Mouse (Mus musculus): ENCODE data around the gene Olfr1179. TPM values are rescaled to one million over a fixed set of nuclear protein-coding genes. Genes with fewer than 3 reads are reported as not detected.

The Olfr1179 gene
- not detected for polyA plus RNA-seq (2015; fragmentation: Illumina TruSeq; extraction: RNeasy Lipid Tissue Mini Kit (QIAGEN cat#74804); ENCODE audit: insufficient read depth, low replicate concordance)

DNA sequence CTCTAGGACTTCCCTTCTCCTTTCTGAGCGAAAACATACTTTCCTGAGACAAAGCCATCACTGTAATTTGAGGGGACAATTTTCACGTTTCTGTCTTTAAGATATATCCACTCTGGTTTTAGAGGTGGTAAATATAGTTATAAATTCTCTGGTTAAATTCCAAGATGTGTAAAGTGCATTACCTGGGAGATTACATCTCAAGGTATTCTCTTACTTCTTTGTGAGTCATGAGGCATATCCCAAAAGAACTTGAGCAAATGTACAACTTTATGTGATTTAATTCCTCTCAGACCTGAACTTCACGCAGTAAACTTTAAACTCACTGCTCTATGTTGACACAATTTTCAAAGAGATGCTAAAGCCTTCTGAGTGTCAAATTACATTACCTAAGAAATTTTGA is at the start of gene Olfr1179:
TSS of gene Olfr1179 (minus strand) at position 101 of the 400 bp plus-strand sequence.

DNA sequence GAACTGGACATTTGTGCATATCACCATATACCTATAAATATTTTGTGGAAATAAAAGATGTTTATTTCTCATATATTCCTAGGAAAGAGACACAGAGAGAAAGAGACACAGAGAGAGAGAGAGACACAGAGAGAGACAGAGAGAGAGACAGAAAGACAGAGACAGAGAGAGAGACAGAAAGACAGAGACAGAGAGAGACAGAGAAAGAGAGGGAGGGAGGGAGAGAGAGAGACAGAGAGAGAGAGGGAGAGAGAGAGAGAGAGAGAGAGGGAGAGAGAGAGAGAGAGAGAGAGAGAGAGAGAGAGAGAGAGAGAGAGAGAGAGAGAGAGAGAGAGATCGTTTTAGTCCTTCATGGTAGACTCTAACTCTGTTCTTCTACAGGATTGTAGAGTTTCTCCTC is 48.3 kb upstream of the Olfr1179 start, which contains the start of gene Olfr1183:
TSS of gene Olfr1183 (plus strand) at position 301 of the 400 bp plus-strand sequence.

DNA sequence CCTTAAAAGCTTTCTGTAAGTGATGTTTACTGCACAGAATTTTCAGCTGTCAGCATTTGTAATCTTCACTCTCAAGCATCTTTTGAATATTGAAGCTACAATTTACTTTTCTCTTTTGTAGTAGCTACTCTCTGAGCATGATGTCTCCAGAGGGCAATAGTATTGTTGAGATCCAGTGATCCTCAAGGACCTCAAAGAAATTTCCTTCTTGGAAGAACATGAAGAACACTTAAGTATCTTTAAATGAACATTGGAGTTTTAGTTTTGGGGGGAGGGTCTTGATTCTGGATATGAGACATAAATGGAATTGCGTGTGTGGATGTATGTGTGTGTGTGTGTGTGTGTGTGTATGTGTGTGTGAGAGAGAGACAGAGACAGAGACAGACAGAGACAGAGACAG is 42.8 kb upstream of the Olfr1179 start, which contains the start of gene Gm13757:
TSS of gene Gm13757 (minus strand) at position 101 of the 400 bp plus-strand sequence.

DNA sequence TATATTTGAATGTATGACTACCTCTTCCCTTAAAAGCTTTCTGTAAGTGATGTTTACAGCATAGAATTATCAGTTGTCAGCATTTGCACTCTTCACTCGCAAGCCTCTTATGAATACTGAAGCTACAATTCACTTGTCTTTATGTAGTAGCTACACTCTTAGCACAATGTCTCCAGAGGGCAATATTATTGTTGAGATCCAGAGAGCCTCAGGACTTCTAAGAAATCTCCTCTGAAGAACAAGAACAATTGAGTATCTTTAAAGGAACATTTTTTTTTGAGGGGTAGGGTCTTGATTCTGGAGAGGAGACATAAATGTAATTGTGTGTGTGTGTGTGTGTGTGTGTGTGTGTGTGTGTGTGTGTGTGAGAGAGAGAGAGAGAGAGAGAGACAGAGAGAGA is 19.8 kb upstream of the Olfr1179 start, which contains the start of gene Olfr1181:
TSS of gene Olfr1181 (minus strand) at position 101 of the 400 bp plus-strand sequence.

DNA sequence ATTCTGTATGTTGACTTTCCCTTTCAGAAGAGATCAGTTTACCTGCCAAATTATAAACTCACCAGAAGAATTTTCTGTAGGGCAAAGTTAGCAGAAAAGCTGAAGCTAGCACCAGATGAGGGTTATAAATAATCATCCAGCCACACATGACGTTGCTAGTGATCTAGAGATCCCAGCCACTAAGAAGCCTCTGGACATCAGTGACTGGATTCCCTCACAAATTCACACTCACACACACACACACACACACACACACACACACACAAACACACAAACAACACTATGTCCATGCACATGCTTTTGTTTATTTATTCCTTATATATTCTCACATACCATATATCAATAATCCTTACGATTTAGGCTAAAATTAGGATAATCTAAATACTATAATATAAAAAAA is 12.8 kb upstream of the Olfr1179 start, which contains the start of gene Olfr1180:
TSS of gene Olfr1180 (minus strand) at position 101 of the 400 bp plus-strand sequence.

DNA sequence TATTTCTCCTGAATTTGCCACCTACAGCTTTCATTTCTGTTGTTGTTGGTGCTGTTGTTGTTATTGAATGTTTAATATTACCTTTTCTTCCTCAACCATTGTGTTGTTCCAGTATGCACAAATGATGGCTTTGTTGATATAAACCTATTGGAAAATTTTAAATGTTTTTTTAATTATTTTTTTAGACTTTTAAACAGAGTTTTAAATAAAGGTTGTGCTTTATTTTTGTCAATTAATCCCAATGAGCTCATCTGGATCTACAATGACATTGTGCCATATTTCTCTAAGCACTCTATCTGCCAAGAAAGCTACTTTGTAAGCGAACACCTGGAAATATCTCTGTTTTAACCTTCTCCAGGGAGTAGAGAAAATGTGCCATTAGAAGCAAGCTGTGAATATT is 19.5 kb downstream of the Olfr1179 start, which contains the start of gene Olfr1178:
TSS of gene Olfr1178 (plus strand) at position 301 of the 400 bp plus-strand sequence.

Other genes starting within 250 kb of the Olfr1179 start
- gene Olfr1168, start 224.6 kb downstream of the Olfr1179 start, polyA plus RNA-seq (2015; fragmentation: Illumina TruSeq; extraction: RNeasy Lipid Tissue Mini Kit (QIAGEN cat#74804); ENCODE audit: insufficient read depth, low replicate concordance): not detected
- not detected for gene Olfr1170, start 178.1 kb downstream of the Olfr1179 start, polyA plus RNA-seq (2015; fragmentation: Illumina TruSeq; extraction: RNeasy Lipid Tissue Mini Kit (QIAGEN cat#74804); ENCODE audit: insufficient read depth, low replicate concordance)
- gene Olfr1173, start 126.6 kb downstream of the Olfr1179 start, polyA plus RNA-seq (2015; fragmentation: Illumina TruSeq; extraction: RNeasy Lipid Tissue Mini Kit (QIAGEN cat#74804); ENCODE audit: insufficient read depth, low replicate concordance): not detected
- gene Olfr1174-ps, start 91.3 kb downstream of the Olfr1179 start, polyA plus RNA-seq (2015; fragmentation: Illumina TruSeq; extraction: RNeasy Lipid Tissue Mini Kit (QIAGEN cat#74804); ENCODE audit: insufficient read depth, low replicate concordance): not detected
- not detected for gene Olfr1175-ps, start 79.2 kb downstream of the Olfr1179 start, polyA plus RNA-seq (2015; fragmentation: Illumina TruSeq; extraction: RNeasy Lipid Tissue Mini Kit (QIAGEN cat#74804); ENCODE audit: insufficient read depth, low replicate concordance)
- gene Olfr1176, start 69.7 kb downstream of the Olfr1179 start, polyA plus RNA-seq (2015; fragmentation: Illumina TruSeq; extraction: RNeasy Lipid Tissue Mini Kit (QIAGEN cat#74804); ENCODE audit: insufficient read depth, low replicate concordance): not detected
- not detected for gene Olfr1177-ps, start 60.0 kb downstream of the Olfr1179 start, polyA plus RNA-seq (2015; fragmentation: Illumina TruSeq; extraction: RNeasy Lipid Tissue Mini Kit (QIAGEN cat#74804); ENCODE audit: insufficient read depth, low replicate concordance)
- not detected for gene Olfr1178, start 19.4 kb downstream of the Olfr1179 start, polyA plus RNA-seq (2015; fragmentation: Illumina TruSeq; extraction: RNeasy Lipid Tissue Mini Kit (QIAGEN cat#74804); ENCODE audit: insufficient read depth, low replicate concordance)
- not detected for gene Olfr1180, start 12.7 kb upstream of the Olfr1179 start, polyA plus RNA-seq (2015; fragmentation: Illumina TruSeq; extraction: RNeasy Lipid Tissue Mini Kit (QIAGEN cat#74804); ENCODE audit: insufficient read depth, low replicate concordance)
- not detected for gene Olfr1181, start 19.7 kb upstream of the Olfr1179 start, polyA plus RNA-seq (2015; fragmentation: Illumina TruSeq; extraction: RNeasy Lipid Tissue Mini Kit (QIAGEN cat#74804); ENCODE audit: insufficient read depth, low replicate concordance)
- not detected for gene Gm13757, start 42.7 kb upstream of the Olfr1179 start, polyA plus RNA-seq (2015; fragmentation: Illumina TruSeq; extraction: RNeasy Lipid Tissue Mini Kit (QIAGEN cat#74804); ENCODE audit: insufficient read depth, low replicate concordance)
- gene Olfr1183, start 48.4 kb upstream of the Olfr1179 start, polyA plus RNA-seq (2015; fragmentation: Illumina TruSeq; extraction: RNeasy Lipid Tissue Mini Kit (QIAGEN cat#74804); ENCODE audit: insufficient read depth, low replicate concordance): not detected
- not detected for gene Olfr1184, start 77.1 kb upstream of the Olfr1179 start, polyA plus RNA-seq (2015; fragmentation: Illumina TruSeq; extraction: RNeasy Lipid Tissue Mini Kit (QIAGEN cat#74804); ENCODE audit: insufficient read depth, low replicate concordance)
- gene Olfr1185-ps1, start 86.9 kb upstream of the Olfr1179 start, polyA plus RNA-seq (2015; fragmentation: Illumina TruSeq; extraction: RNeasy Lipid Tissue Mini Kit (QIAGEN cat#74804); ENCODE audit: insufficient read depth, low replicate concordance): not detected
- not detected for gene Olfr1186, start 112.1 kb upstream of the Olfr1179 start, polyA plus RNA-seq (2015; fragmentation: Illumina TruSeq; extraction: RNeasy Lipid Tissue Mini Kit (QIAGEN cat#74804); ENCODE audit: insufficient read depth, low replicate concordance)
- not detected for gene Olfr1188, start 150.5 kb upstream of the Olfr1179 start, polyA plus RNA-seq (2015; fragmentation: Illumina TruSeq; extraction: RNeasy Lipid Tissue Mini Kit (QIAGEN cat#74804); ENCODE audit: insufficient read depth, low replicate concordance)
- gene Olfr1189, start 180.0 kb upstream of the Olfr1179 start, polyA plus RNA-seq (2015; fragmentation: Illumina TruSeq; extraction: RNeasy Lipid Tissue Mini Kit (QIAGEN cat#74804); ENCODE audit: insufficient read depth, low replicate concordance): not detected
- gene Olfr1191-ps1, start 234.1 kb upstream of the Olfr1179 start, polyA plus RNA-seq (2015; fragmentation: Illumina TruSeq; extraction: RNeasy Lipid Tissue Mini Kit (QIAGEN cat#74804); ENCODE audit: insufficient read depth, low replicate concordance): not detected
- not detected for gene Olfr1192-ps1, start 242.1 kb upstream of the Olfr1179 start, polyA plus RNA-seq (2015; fragmentation: Illumina TruSeq; extraction: RNeasy Lipid Tissue Mini Kit (QIAGEN cat#74804); ENCODE audit: insufficient read depth, low replicate concordance)